Mouse (Mus musculus): Measurements from ENCODE around the gene Eif4g3. TPM values are rescaled to one million over a fixed set of nuclear protein-coding genes. Genes with fewer than 3 reads are reported as not detected.
A peak's percentile ranks its signal among the peaks of the same experiment; 100 is the strongest.

Gene Eif4g3
- total and polyA plus RNA-seq, 3 experiments: 29.1 to 43.7 (median 39.7) TPM

DNA sequence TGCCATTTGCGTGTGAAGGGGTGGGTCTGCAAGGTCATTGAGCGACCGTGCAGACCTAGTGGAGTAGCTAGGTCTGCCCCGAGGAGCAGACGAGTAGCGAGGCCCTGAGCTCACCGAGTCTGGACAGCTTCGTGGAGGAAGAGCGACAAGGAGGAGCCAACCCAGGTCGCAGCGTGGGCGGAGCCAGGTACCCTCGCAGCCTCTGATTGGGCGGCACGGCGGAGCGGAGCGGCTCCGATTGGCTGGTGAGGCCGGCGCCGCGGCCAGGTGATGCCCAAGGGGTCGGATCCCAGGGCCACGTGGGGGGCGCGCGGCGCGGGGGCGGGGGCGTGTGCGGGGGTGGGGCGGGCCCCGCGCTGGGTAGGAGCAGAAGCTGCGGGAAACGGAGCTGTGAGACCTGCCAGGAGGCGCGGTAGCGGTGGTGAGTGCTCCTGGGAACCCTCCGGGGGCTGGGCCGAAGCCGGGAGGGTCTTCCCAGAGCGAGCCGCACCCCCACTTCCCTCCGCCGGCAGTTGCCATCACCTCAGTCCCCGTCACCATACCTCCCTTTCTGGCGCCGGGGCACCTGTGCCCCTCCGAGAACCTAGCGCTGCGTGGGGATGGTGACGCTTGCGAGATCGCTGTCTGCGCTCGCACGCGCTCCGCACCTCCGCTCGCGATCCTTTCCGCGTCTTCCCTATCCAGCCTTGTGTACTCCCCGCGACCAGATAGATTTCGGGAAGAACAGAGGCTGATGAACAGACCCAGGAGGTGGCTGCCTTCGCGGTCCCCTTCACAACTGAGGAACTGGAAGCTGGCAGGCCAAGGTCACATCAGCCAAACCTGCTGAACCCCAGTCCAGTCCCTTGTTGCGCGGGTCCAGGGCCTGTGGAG lies 257.5 kb downstream of the Eif4g3 start, which contains the start of the genes Sh2d5 and Kif17:
Gene Sh2d5, plus strand, starts transcription at position 316 of the 873 bp plus-strand sequence.
Gene Kif17, plus strand, starts transcription at position 348 of the 873 bp plus-strand sequence.
- 2% methylated on average over 74 of the region's 74 CpGs for WGBS
- peak; percentile 65 to 71 for DNase-seq
- TF ChIP-seq EP300 (IDR thresholded peaks at IDR 0.05; ENCODE audit: insufficient read depth, low read depth, low read length): no peak
- no peak for TF ChIP-seq POLR2A (IDR thresholded peaks at IDR 0.05; ENCODE audit: insufficient read depth, low read depth, low read length)
- TF ChIP-seq CTCF (IDR thresholded peaks at IDR 0.05): no peak
- Histone ChIP-seq H3K36me3 (ENCODE audit: control insufficient read depth, insufficient read depth, low read length) (no peaks in the 10 kb centered on the region), H3K4me1 (ENCODE audit: control insufficient read depth, insufficient read depth, low read length) (peaks cover 7% of the 10 kb centered on the region; the same call in 1 of the 2 replicates), H3K9ac (ENCODE audit: low read depth, low read length) (peak within 1 kb of the TSS; percentile 12; the same call in 1 of the 2 replicates), H3K79me2 (replicated peaks; ENCODE audit: control insufficient read depth, insufficient read depth, low read length) (no peaks in the 10 kb centered on the region), H3K27ac (no peak within 1 kb of the TSS), H3K27me3 (ENCODE audit: control insufficient read depth, insufficient read depth, low read length) (no peaks in the 10 kb centered on the region), H3K4me3 (peak within 1 kb of the TSS; percentile 57)
- intact Hi-C loops (cut with DNase I): no loop called here

GRCm38 (mm10) chr4:138251819-138252218 lies 259.0 kb downstream of the Eif4g3 start:
- TF ChIP-seq EP300 (IDR thresholded peaks at IDR 0.05; ENCODE audit: insufficient read depth, low read depth, low read length) (no peak), POLR2A (IDR thresholded peaks at IDR 0.05; ENCODE audit: insufficient read depth, low read depth, low read length) (no peak), CTCF (IDR thresholded peaks at IDR 0.05) (no peak)
- WGBS: 2% methylated on average over 14 of the region's 14 CpGs
- no peak for DNase-seq
- Histone ChIP-seq H3K27ac (no peak overlapping the region), H3K79me2 (replicated peaks; ENCODE audit: control insufficient read depth, insufficient read depth, low read length) (no peaks in the 10 kb centered on the region), H3K36me3 (ENCODE audit: control insufficient read depth, insufficient read depth, low read length) (no peaks in the 10 kb centered on the region), H3K4me1 (ENCODE audit: control insufficient read depth, insufficient read depth, low read length) (peaks cover 5% of the 10 kb centered on the region; the same call in 1 of the 2 replicates), H3K4me3 (peak overlapping the region; percentile 8; the same call in 1 of the 2 replicates), H3K27me3 (ENCODE audit: control insufficient read depth, insufficient read depth, low read length) (no peaks in the 10 kb centered on the region), H3K9ac (ENCODE audit: low read depth, low read length) (no peak overlapping the region)
- intact Hi-C loops (cut with DNase I): no loop called here

GRCm38 (mm10) chr4:138252231-138252630 lies 259.4 kb downstream of the Eif4g3 start:
- TF ChIP-seq CTCF (IDR thresholded peaks at IDR 0.05): no peak
- no peak for TF ChIP-seq EP300 (IDR thresholded peaks at IDR 0.05; ENCODE audit: insufficient read depth, low read depth, low read length)
- TF ChIP-seq POLR2A (IDR thresholded peaks at IDR 0.05; ENCODE audit: insufficient read depth, low read depth, low read length): no peak
- H3K4me1 ChIP-seq (ENCODE audit: control insufficient read depth, insufficient read depth, low read length): peaks cover 5% of the 10 kb centered on the region; the same call in 1 of the 2 replicates
- no peak overlapping the region for H3K27ac ChIP-seq
- no peak overlapping the region for H3K9ac ChIP-seq (ENCODE audit: low read depth, low read length)
- no peak for DNase-seq
- no peaks in the 10 kb centered on the region for H3K79me2 ChIP-seq (replicated peaks; ENCODE audit: control insufficient read depth, insufficient read depth, low read length)
- intact Hi-C loops (cut with DNase I): no loop called here
- H3K4me3 ChIP-seq: no peak overlapping the region; the same call in 1 of the 2 replicates
- 41% methylated on average over 5 of the region's 5 CpGs for WGBS
- H3K36me3 ChIP-seq (ENCODE audit: control insufficient read depth, insufficient read depth, low read length): no peaks in the 10 kb centered on the region
- H3K27me3 ChIP-seq (ENCODE audit: control insufficient read depth, insufficient read depth, low read length): no peaks in the 10 kb centered on the region

- no peak overlapping the region for H3K27ac ChIP-seq
- 80% methylated on average over 22 of the region's 22 CpGs for WGBS
- intact Hi-C loops (cut with DNase I): no loop called here
- no peak overlapping the region for H3K9ac ChIP-seq (ENCODE audit: low read depth, low read length)
- no peak overlapping the region for H3K4me3 ChIP-seq
- DNase-seq: no peak
- no peaks in the 10 kb centered on the region; the same call in 1 of the 2 replicates for H3K4me1 ChIP-seq (ENCODE audit: control insufficient read depth, insufficient read depth, low read length)
- no peaks in the 10 kb centered on the region for H3K36me3 ChIP-seq (ENCODE audit: control insufficient read depth, insufficient read depth, low read length)
- TF ChIP-seq POLR2A (IDR thresholded peaks at IDR 0.05; ENCODE audit: insufficient read depth, low read depth, low read length) (no peak), EP300 (IDR thresholded peaks at IDR 0.05; ENCODE audit: insufficient read depth, low read depth, low read length) (no peak), CTCF (IDR thresholded peaks at IDR 0.05) (no peak)
- no peaks in the 10 kb centered on the region for H3K79me2 ChIP-seq (replicated peaks; ENCODE audit: control insufficient read depth, insufficient read depth, low read length)
- no peaks in the 10 kb centered on the region for H3K27me3 ChIP-seq (ENCODE audit: control insufficient read depth, insufficient read depth, low read length)
Observed at GRCm38 (mm10) chr4:138257116-138257687, 264.4 kb downstream of the Eif4g3 start.

Small RNA genes within 50 kb of the gene (microRNA-seq; reads per million reads assigned to microRNA genes)
- 0 reads per million in 2 experiments for gene Mir6399

Other genes with a start within 250 kb of the Eif4g3 start
- 10 to 100 TPM; 55.6 to 64.8 TPM for gene Alpl, start 196.6 kb upstream of the Eif4g3 start, total RNA-seq (2021)
- gene Alpl, start 196.6 kb upstream of the Eif4g3 start, polyA plus RNA-seq (2012; rRNA removed): 33.2 and 47.8 TPM in 2 replicates
- 100 to 1,000 TPM; 102 to 120 TPM for gene Ece1, start 130.8 kb upstream of the Eif4g3 start, total RNA-seq (2021)
- gene Ece1, start 130.8 kb upstream of the Eif4g3 start, polyA plus RNA-seq (2012; rRNA removed): 23.3 and 27.3 TPM in 2 replicates
- gene Hp1bp3, start 223.3 kb downstream of the Eif4g3 start, total RNA-seq (2021): 10 to 100 TPM; 74.7 to 85.0 TPM
- 48.0 and 83.9 TPM in 2 replicates for gene Hp1bp3, start 223.3 kb downstream of the Eif4g3 start, polyA plus RNA-seq (2012; rRNA removed)